Mouse (Mus musculus): ENCODE measurements around the gene Ninj2. TPM values are rescaled to one million over a fixed set of nuclear protein-coding genes. Genes with fewer than 3 reads are reported as not detected.

Ninj2 gene
- polyA plus RNA-seq, 1 experiment = not detected

- no peak for TF ChIP-seq GATA1 (IDR thresholded peaks at IDR 0.05; ENCODE audit: borderline replicate concordance, low read length)
- TF ChIP-seq FLI1 (IDR thresholded peaks at IDR 0.05; ENCODE audit: low read length) = no peak
- Histone ChIP-seq H3K36me3 (replicated peaks; ENCODE audit: low read length) (no peaks in the 10 kb centered on the region), H3K4me3 (replicated peaks) (no peak overlapping the region), H3K27me3 (replicated peaks) (peaks cover 65% of the 10 kb centered on the region), H3K4me1 (no peaks in the 10 kb centered on the region; the same call in 1 of the 2 replicates), H3K9me3 (no peaks in the 10 kb centered on the region)
Observed at GRCm38 (mm10) chr6:120229806-120230205, 136.7 kb downstream of the Ninj2 start.

DNA sequence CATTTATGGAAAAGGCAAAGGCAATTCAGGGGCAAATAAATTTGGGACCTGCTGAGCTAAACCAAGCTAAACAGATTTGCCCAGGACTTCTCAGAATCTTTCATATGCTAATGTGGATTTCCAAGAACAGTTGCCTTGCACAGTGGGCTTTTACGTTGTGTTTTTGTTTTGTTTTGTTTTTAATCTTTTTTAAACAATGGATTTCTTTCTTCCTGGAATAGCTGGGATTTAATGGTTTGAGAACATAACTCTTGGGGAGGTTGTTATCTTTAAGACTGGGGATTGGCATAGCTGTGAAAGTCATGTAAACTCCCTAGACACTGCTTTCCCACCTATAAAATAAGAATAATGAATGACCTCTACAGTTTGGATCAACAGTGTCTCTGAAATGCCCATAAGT, 137.3 kb downstream of the Ninj2 start:
- TF ChIP-seq GATA1 (IDR thresholded peaks at IDR 0.05; ENCODE audit: borderline replicate concordance, low read length) (no peak), FLI1 (IDR thresholded peaks at IDR 0.05; ENCODE audit: low read length) (no peak)
- no peaks in the 10 kb centered on the region; the same call in 1 of the 2 replicates for H3K4me1 ChIP-seq
- no peaks in the 10 kb centered on the region for H3K36me3 ChIP-seq (replicated peaks; ENCODE audit: low read length)
- H3K4me3 ChIP-seq (replicated peaks) = no peak overlapping the region
- H3K27me3 ChIP-seq (replicated peaks) = peaks cover 63% of the 10 kb centered on the region
- H3K9me3 ChIP-seq = no peaks in the 10 kb centered on the region

- H3K4me1 ChIP-seq = no peaks in the 10 kb centered on the region
- H3K27me3 ChIP-seq (replicated peaks) = peaks cover 64% of the 10 kb centered on the region
- no peak overlapping the region for H3K4me3 ChIP-seq (replicated peaks)
Observed at GRCm38 (mm10) chr6:120232885-120233284, 139.7 kb downstream of the Ninj2 start.

GRCm38 (mm10) chr6:120235874-120236273, 142.7 kb downstream of the Ninj2 start:
- TF ChIP-seq GATA1 (IDR thresholded peaks at IDR 0.05; ENCODE audit: borderline replicate concordance, low read length) (no peak), FLI1 (IDR thresholded peaks at IDR 0.05; ENCODE audit: low read length) (no peak)
- H3K27me3 ChIP-seq (replicated peaks) = peaks cover 60% of the 10 kb centered on the region
- no peak overlapping the region for H3K4me3 ChIP-seq (replicated peaks)
- no peaks in the 10 kb centered on the region for H3K4me1 ChIP-seq
- no peaks in the 10 kb centered on the region for H3K9me3 ChIP-seq
- no peaks in the 10 kb centered on the region for H3K36me3 ChIP-seq (replicated peaks; ENCODE audit: low read length)

More at GRCm38 (mm10) chr6:120232885-120233284, 139.7 kb downstream of the Ninj2 start:
- TF ChIP-seq GATA1 (IDR thresholded peaks at IDR 0.05; ENCODE audit: borderline replicate concordance, low read length) (no peak), FLI1 (IDR thresholded peaks at IDR 0.05; ENCODE audit: low read length) (no peak)
- no peaks in the 10 kb centered on the region for H3K9me3 ChIP-seq
- no peaks in the 10 kb centered on the region for H3K36me3 ChIP-seq (replicated peaks; ENCODE audit: low read length)

DNA sequence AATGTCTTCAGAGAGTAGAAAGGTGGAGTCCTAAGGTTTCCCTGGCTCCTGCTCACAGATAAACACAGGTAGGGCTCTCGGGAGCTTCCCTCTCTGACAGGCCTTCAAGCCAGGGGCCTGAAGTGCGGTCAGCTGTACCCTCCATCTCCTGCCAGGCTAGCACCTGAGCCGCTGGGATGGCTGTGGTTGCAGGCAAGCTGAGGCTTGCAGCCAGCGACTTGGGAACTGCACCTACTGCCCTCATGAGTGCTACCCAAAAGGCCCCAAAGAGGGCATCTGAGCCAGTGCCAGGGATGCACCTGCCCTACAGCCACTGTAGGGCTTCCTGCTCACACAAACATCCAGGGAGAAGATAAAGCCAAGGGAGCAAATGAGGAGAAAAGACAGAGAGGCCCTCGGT, 147.3 kb downstream of the Ninj2 start:
- Histone ChIP-seq H3K27me3 (replicated peaks) (peaks cover 39% of the 10 kb centered on the region), H3K9me3 (no peaks in the 10 kb centered on the region), H3K36me3 (replicated peaks; ENCODE audit: low read length) (no peaks in the 10 kb centered on the region), H3K4me1 (no peaks in the 10 kb centered on the region), H3K4me3 (replicated peaks) (no peak overlapping the region)
- TF ChIP-seq FLI1 (IDR thresholded peaks at IDR 0.05; ENCODE audit: low read length) (no peak), GATA1 (IDR thresholded peaks at IDR 0.05; ENCODE audit: borderline replicate concordance, low read length) (no peak)

GRCm38 (mm10) chr6:120241453-120241852, 148.3 kb downstream of the Ninj2 start:
- TF ChIP-seq FLI1 (IDR thresholded peaks at IDR 0.05; ENCODE audit: low read length) (no peak), GATA1 (IDR thresholded peaks at IDR 0.05; ENCODE audit: borderline replicate concordance, low read length) (no peak)
- no peaks in the 10 kb centered on the region for H3K4me1 ChIP-seq
- H3K36me3 ChIP-seq (replicated peaks; ENCODE audit: low read length) = no peaks in the 10 kb centered on the region
- peaks cover 34% of the 10 kb centered on the region for H3K27me3 ChIP-seq (replicated peaks)
- H3K4me3 ChIP-seq (replicated peaks) = no peak overlapping the region
- H3K9me3 ChIP-seq = no peaks in the 10 kb centered on the region

DNA sequence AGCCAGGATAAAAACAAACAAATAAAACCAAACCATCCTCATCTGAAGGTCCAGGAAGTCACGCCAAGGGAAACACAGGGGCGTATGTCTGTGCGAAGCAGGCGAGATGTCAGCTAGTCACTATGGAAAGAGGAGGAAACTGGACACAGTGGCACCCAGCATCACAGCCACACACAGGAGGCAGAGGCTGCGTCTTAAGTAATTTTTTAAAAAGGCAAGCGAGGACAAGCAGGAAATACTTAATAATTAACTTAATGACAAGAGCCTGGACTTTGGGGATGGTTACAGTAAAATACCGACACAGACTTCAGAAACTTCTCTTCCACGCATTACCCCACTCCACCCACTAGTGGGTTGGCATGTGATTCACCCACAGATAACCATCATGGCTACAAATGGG, 149.4 kb downstream of the Ninj2 start:
- H3K9me3 ChIP-seq = no peaks in the 10 kb centered on the region
- no peak overlapping the region for H3K4me3 ChIP-seq (replicated peaks)
- H3K4me1 ChIP-seq = no peaks in the 10 kb centered on the region
- no peaks in the 10 kb centered on the region for H3K36me3 ChIP-seq (replicated peaks; ENCODE audit: low read length)
- no peak for TF ChIP-seq GATA1 (IDR thresholded peaks at IDR 0.05; ENCODE audit: borderline replicate concordance, low read length)
- no peak for TF ChIP-seq FLI1 (IDR thresholded peaks at IDR 0.05; ENCODE audit: low read length)
- peaks cover 34% of the 10 kb centered on the region for H3K27me3 ChIP-seq (replicated peaks)

GRCm38 (mm10) chr6:120243250-120243649, 150.1 kb downstream of the Ninj2 start:
- Histone ChIP-seq H3K27me3 (replicated peaks) (peaks cover 29% of the 10 kb centered on the region), H3K36me3 (replicated peaks; ENCODE audit: low read length) (no peaks in the 10 kb centered on the region), H3K4me3 (replicated peaks) (no peak overlapping the region), H3K9me3 (no peaks in the 10 kb centered on the region), H3K4me1 (no peaks in the 10 kb centered on the region)
- TF ChIP-seq GATA1 (IDR thresholded peaks at IDR 0.05; ENCODE audit: borderline replicate concordance, low read length) (no peak), FLI1 (IDR thresholded peaks at IDR 0.05; ENCODE audit: low read length) (no peak)

GRCm38 (mm10) chr6:120246676-120247075, 153.5 kb downstream of the Ninj2 start:
- TF ChIP-seq GATA1 (IDR thresholded peaks at IDR 0.05; ENCODE audit: borderline replicate concordance, low read length) (no peak), FLI1 (IDR thresholded peaks at IDR 0.05; ENCODE audit: low read length) (no peak)
- Histone ChIP-seq H3K27me3 (replicated peaks) (peaks cover 32% of the 10 kb centered on the region), H3K4me3 (replicated peaks) (no peak overlapping the region), H3K4me1 (no peaks in the 10 kb centered on the region), H3K36me3 (replicated peaks; ENCODE audit: low read length) (no peaks in the 10 kb centered on the region), H3K9me3 (no peaks in the 10 kb centered on the region)

DNA sequence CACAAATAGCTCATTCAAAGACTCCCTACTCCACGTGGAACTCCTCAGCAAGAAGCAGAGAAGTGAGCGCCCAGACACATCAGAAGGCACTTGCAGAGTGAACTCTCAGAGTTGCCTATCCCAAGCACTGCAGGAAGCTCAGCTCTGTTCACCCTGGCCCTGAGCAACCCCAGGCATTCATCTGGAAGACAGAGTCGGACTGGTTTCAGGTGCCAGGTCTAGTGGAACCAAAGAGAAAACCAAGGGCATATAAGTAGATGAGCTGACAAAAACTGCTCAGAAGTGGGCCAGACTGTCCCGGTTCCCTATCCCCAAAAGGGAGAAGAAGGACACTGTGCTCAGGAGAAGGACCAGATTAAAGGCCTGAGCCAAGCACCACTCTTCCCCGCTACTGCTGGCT, 156.7 kb downstream of the Ninj2 start:
- Histone ChIP-seq H3K36me3 (replicated peaks; ENCODE audit: low read length) (no peaks in the 10 kb centered on the region), H3K27me3 (replicated peaks) (peaks cover 35% of the 10 kb centered on the region), H3K9me3 (no peaks in the 10 kb centered on the region), H3K4me1 (no peaks in the 10 kb centered on the region), H3K4me3 (replicated peaks) (no peak overlapping the region)
- TF ChIP-seq GATA1 (IDR thresholded peaks at IDR 0.05; ENCODE audit: borderline replicate concordance, low read length) (no peak), FLI1 (IDR thresholded peaks at IDR 0.05; ENCODE audit: low read length) (no peak)

Other genes with a start within 250 kb of the Ninj2 start
- gene Erc1, start 245.2 kb upstream of the Ninj2 start, polyA plus RNA-seq (2012; ENCODE audit: insufficient read depth, low replicate concordance) = 1.1 and 2.0 TPM in 2 replicates
- 16.3 and 37.0 TPM in 2 replicates for gene Rad52, start 190.7 kb upstream of the Ninj2 start, polyA plus RNA-seq (2012; ENCODE audit: insufficient read depth, low replicate concordance)
- 5.5 and 12.2 TPM in 2 replicates for gene Wnk1, start 54.7 kb upstream of the Ninj2 start, polyA plus RNA-seq (2012; ENCODE audit: insufficient read depth, low replicate concordance)
- gene D330020A13Rik, start 201.0 kb downstream of the Ninj2 start, polyA plus RNA-seq (2012; ENCODE audit: insufficient read depth, low replicate concordance) = not detected in 2 replicates
- gene B4galnt3, start 201.2 kb downstream of the Ninj2 start, polyA plus RNA-seq (2012; ENCODE audit: insufficient read depth, low replicate concordance) = 0.03 and 0.61 TPM in 2 replicates

Measured in megakaryocyte, embryonic 14.5 days (primary cell).